Mouse (Mus musculus) lung, embryonic 16.5 days (tissue): ENCODE results near the gene 4833439L19Rik. TPM values are rescaled to one million over a fixed set of nuclear protein-coding genes. Genes with fewer than 3 reads are reported as not detected.

Source experiments
- ATAC-seq: fragments of 200-750 bp; cut with Nextera tagmentation; 2 replicates; pipeline ENCODE4 v1.8.0; 2017; ENCODE audit warnings: low read depth, mild to moderate bottlenecking, moderate library complexity
- H3K27ac ChIP-seq: fragments of 300-500 bp; sonication (generic); 2 replicates; pipeline ENCODE4 v1.5.1; 2014; ENCODE audit warnings: mild to moderate bottlenecking, control low read depth, low read length
- H3K27me3 ChIP-seq: fragments of 300-500 bp; sonication (generic); 2 replicates; pipeline ENCODE4 v1.6.1; 2014; ENCODE audit warnings: low read depth, low read length, mixed read lengths; ENCODE audit not compliant: control insufficient read depth, insufficient read depth
- H3K36me3 ChIP-seq: fragments of 300-500 bp; sonication (generic); 2 replicates; pipeline ENCODE4 v1.6.1; 2014; ENCODE audit warnings: low read length; ENCODE audit not compliant: control insufficient read depth, insufficient read depth
- H3K4me1 ChIP-seq: fragments of 300-500 bp; sonication (generic); replicated peaks from 2 replicates; pipeline ENCODE4 v1.6.1; 2014; ENCODE audit warnings: low read length, mixed read lengths; ENCODE audit not compliant: control insufficient read depth, insufficient read depth
- H3K4me2 ChIP-seq: fragments of 300-500 bp; sonication (generic); 2 replicates; pipeline ENCODE4 v1.6.1; 2014; ENCODE audit warnings: low read depth, low read length, control low read depth
- H3K4me3 ChIP-seq: fragments of 300-500 bp; sonication (generic); 2 replicates; pipeline ENCODE4 v1.5.1; 2014; ENCODE audit warnings: mild to moderate bottlenecking, low read length, control low read depth
- H3K9ac ChIP-seq: fragments of 300-500 bp; sonication (generic); 2 replicates; pipeline ENCODE4 v1.6.1; 2014; ENCODE audit warnings: low read length, control low read depth
- H3K9me3 ChIP-seq: fragments of 300-500 bp; sonication (generic); 2 replicates; pipeline ENCODE4 v1.6.1; 2016; ENCODE audit warnings: low read length; ENCODE audit not compliant: control insufficient read depth
- WGBS: fragments of 180-500 bp; shearing (Covaris S2); extraction: QIAGEN DNeasy Blood & Tissue Kit; methylation state at CpG from one replicate; pipeline ENCODE4 v1.1.7; 2014; 5-methylcytosine and 5-hydroxymethylcytosine counted together
- polyA plus RNA-seq: library from polyadenylated mRNA; unstranded; fragments of >200 nt; fragmentation: Nextera tagmentation; extraction: Ambion mirVana; gene quantifications from 2 replicates; pipeline ENCODE4 v1.2.1, GENCODE M21; 2015

The 4833439L19Rik gene
- polyA plus RNA-seq, 1 experiment from 2014 or later = 130 TPM

- H3K4me3 ChIP-seq = no peak overlapping the region
- WGBS = 75% methylated on average over 7 of the region's 7 CpGs
- no peaks in the 10 kb centered on the region for H3K9me3 ChIP-seq
- no peaks in the 10 kb centered on the region for H3K27me3 ChIP-seq
- peaks cover 8% of the 10 kb centered on the region for H3K4me1 ChIP-seq
- H3K27ac ChIP-seq = no peak overlapping the region
- no peak for ATAC-seq
- H3K9ac ChIP-seq = no peak overlapping the region
- H3K4me2 ChIP-seq = no peak overlapping the region
- peaks cover 34% of the 10 kb centered on the region for H3K36me3 ChIP-seq
Observed at GRCm38 (mm10) chr13:54562562-54562961, 2.7 kb downstream of the 4833439L19Rik start.

- no peak overlapping the region for H3K4me3 ChIP-seq
- H3K27me3 ChIP-seq = no peaks in the 10 kb centered on the region
- H3K9ac ChIP-seq = no peak overlapping the region
- no peak overlapping the region for H3K4me2 ChIP-seq
- H3K9me3 ChIP-seq = no peaks in the 10 kb centered on the region
- no peak overlapping the region for H3K27ac ChIP-seq
- no peak for ATAC-seq
- H3K36me3 ChIP-seq = peaks cover 39% of the 10 kb centered on the region
- WGBS = 83% methylated on average over 7 of the region's 7 CpGs
- H3K4me1 ChIP-seq = peaks cover 8% of the 10 kb centered on the region
Observed at GRCm38 (mm10) chr13:54560608-54561007, 4.6 kb downstream of the 4833439L19Rik start.

- ATAC-seq = no peak
- no peaks in the 10 kb centered on the region for H3K9me3 ChIP-seq
- peaks cover 8% of the 10 kb centered on the region for H3K4me1 ChIP-seq
- no peak overlapping the region for H3K9ac ChIP-seq
- H3K4me3 ChIP-seq = no peak overlapping the region
- peaks cover 40% of the 10 kb centered on the region for H3K36me3 ChIP-seq
- no peaks in the 10 kb centered on the region for H3K27me3 ChIP-seq
- no peak overlapping the region for H3K27ac ChIP-seq
- 81% methylated on average over 2 of the region's 2 CpGs for WGBS
- no peak overlapping the region for H3K4me2 ChIP-seq
Observed at GRCm38 (mm10) chr13:54559656-54560055, 5.6 kb downstream of the 4833439L19Rik start.

- H3K27ac ChIP-seq = no peak overlapping the region
- H3K4me3 ChIP-seq = no peak overlapping the region
- WGBS = 95% methylated on average over 1 of the region's 1 CpGs
- H3K9ac ChIP-seq = no peak overlapping the region
- ATAC-seq = no peak
- no peak overlapping the region for H3K4me2 ChIP-seq
- H3K4me1 ChIP-seq = no peaks in the 10 kb centered on the region
- no peaks in the 10 kb centered on the region for H3K9me3 ChIP-seq
- H3K36me3 ChIP-seq = peaks cover 45% of the 10 kb centered on the region
- no peaks in the 10 kb centered on the region for H3K27me3 ChIP-seq
Observed at GRCm38 (mm10) chr13:54557652-54558051, 7.6 kb downstream of the 4833439L19Rik start.

- ATAC-seq = no peak
- Histone ChIP-seq H3K4me3 (no peak overlapping the region), H3K27ac (no peak overlapping the region), H3K27me3 (no peaks in the 10 kb centered on the region), H3K4me1 (no peaks in the 10 kb centered on the region), H3K36me3 (peaks cover 47% of the 10 kb centered on the region), H3K4me2 (no peak overlapping the region), H3K9me3 (no peaks in the 10 kb centered on the region), H3K9ac (no peak overlapping the region)
- 67% methylated on average over 3 of the region's 3 CpGs for WGBS
Observed at GRCm38 (mm10) chr13:54556796-54557195, 8.4 kb downstream of the 4833439L19Rik start.

GRCm38 (mm10) chr13:54556176-54556575 is 9.1 kb downstream of the 4833439L19Rik start:
- Histone ChIP-seq H3K9me3 (no peaks in the 10 kb centered on the region), H3K27me3 (no peaks in the 10 kb centered on the region), H3K4me1 (no peaks in the 10 kb centered on the region), H3K9ac (no peak overlapping the region), H3K27ac (no peak overlapping the region), H3K4me2 (no peak overlapping the region), H3K36me3 (peaks cover 47% of the 10 kb centered on the region), H3K4me3 (no peak overlapping the region)
- WGBS = 89% methylated on average over 9 of the region's 9 CpGs
- no peak for ATAC-seq

GRCm38 (mm10) chr13:54548036-54548435 is 17.2 kb downstream of the 4833439L19Rik start:
- Histone ChIP-seq H3K4me3 (no peak overlapping the region), H3K27me3 (no peaks in the 10 kb centered on the region), H3K4me2 (no peak overlapping the region), H3K9ac (no peak overlapping the region), H3K4me1 (no peaks in the 10 kb centered on the region), H3K27ac (no peak overlapping the region), H3K9me3 (no peaks in the 10 kb centered on the region), H3K36me3 (peaks cover 22% of the 10 kb centered on the region)
- WGBS = 86% methylated on average over 7 of the region's 7 CpGs
- no peak for ATAC-seq

- Histone ChIP-seq H3K4me2 (no peak overlapping the region), H3K36me3 (peaks cover 16% of the 10 kb centered on the region)
- ATAC-seq = no peak
Observed at GRCm38 (mm10) chr13:54532134-54532533, 33.1 kb downstream of the 4833439L19Rik start.

GRCm38 (mm10) chr13:54527140-54527539 is 38.1 kb downstream of the 4833439L19Rik start:
- H3K4me1 ChIP-seq = no peaks in the 10 kb centered on the region

More at GRCm38 (mm10) chr13:54532134-54532533, 33.1 kb downstream of the 4833439L19Rik start:
- no peak overlapping the region for H3K4me3 ChIP-seq
- H3K27me3 ChIP-seq = no peaks in the 10 kb centered on the region
- no peaks in the 10 kb centered on the region for H3K9me3 ChIP-seq
- H3K27ac ChIP-seq = no peak overlapping the region
- H3K9ac ChIP-seq = no peak overlapping the region
- no peaks in the 10 kb centered on the region for H3K4me1 ChIP-seq

GRCm38 (mm10) chr13:54521181-54521580 is 44.1 kb downstream of the 4833439L19Rik start:
- ATAC-seq = no peak
- Histone ChIP-seq H3K36me3 (peaks cover 12% of the 10 kb centered on the region), H3K4me3 (no peak overlapping the region), H3K27ac (no peak overlapping the region), H3K4me2 (no peak overlapping the region), H3K9ac (no peak overlapping the region), H3K27me3 (no peaks in the 10 kb centered on the region), H3K4me1 (no peaks in the 10 kb centered on the region), H3K9me3 (no peaks in the 10 kb centered on the region)

More at GRCm38 (mm10) chr13:54527140-54527539, 38.1 kb downstream of the 4833439L19Rik start:
- peaks cover 27% of the 10 kb centered on the region for H3K36me3 ChIP-seq
- whole genome bisulfite sequencing = 74% methylated on average over 6 of the region's 6 CpGs
- no peak for ATAC-seq
- no peak overlapping the region for H3K4me3 ChIP-seq
- H3K9me3 ChIP-seq = no peaks in the 10 kb centered on the region
- H3K4me2 ChIP-seq = no peak overlapping the region
- no peak overlapping the region for H3K9ac ChIP-seq
- no peak overlapping the region for H3K27ac ChIP-seq
- no peaks in the 10 kb centered on the region for H3K27me3 ChIP-seq
